Mouse (Mus musculus) kidney, adult 9 months (tissue): ENCODE measurements around the gene Asap3.

Experiments used
- DNase-seq: peaks from one replicate; pipeline ENCODE4 v3.0.0; 2022

Asap3 gene

GRCm38 (mm10) chr4:136206033-136206893 lies at the start of gene Asap3:
Gene Asap3, plus strand, starts transcription at chr4:136206365.
- DNase-seq = peak; percentile 97

GRCm38 (mm10) chr4:136158498-136158897 lies 47.7 kb upstream of the Asap3 start:
- DNase-seq = no peak

GRCm38 (mm10) chr4:136159802-136160397 lies 46.3 kb upstream of the Asap3 start:
- peak; percentile 86 for DNase-seq

GRCm38 (mm10) chr4:136163448-136163847 lies 42.7 kb upstream of the Asap3 start:
- DNase-seq = peak; percentile 90

- DNase-seq = no peak
Measured at GRCm38 (mm10) chr4:136164981-136165380, 41.2 kb upstream of the Asap3 start.

- DNase-seq = no peak
Measured at GRCm38 (mm10) chr4:136167701-136168100, 38.5 kb upstream of the Asap3 start.

GRCm38 (mm10) chr4:136170401-136170800 lies 35.8 kb upstream of the Asap3 start:
- DNase-seq = peak; percentile 61

- DNase-seq = no peak
Measured at GRCm38 (mm10) chr4:136171455-136171854, 34.7 kb upstream of the Asap3 start.

GRCm38 (mm10) chr4:136172011-136172541 lies 34.1 kb upstream of the Asap3 start, which contains the start of gene E2f2:
Gene E2f2, plus strand, starts transcription at chr4:136172394.
- DNase-seq = peak; percentile 71

- peak; percentile 64 for DNase-seq
Measured at GRCm38 (mm10) chr4:136172542-136173209, 33.5 kb upstream of the Asap3 start.

- no peak for DNase-seq
Measured at GRCm38 (mm10) chr4:136173210-136173715, 32.9 kb upstream of the Asap3 start.

- DNase-seq = no peak
Measured at GRCm38 (mm10) chr4:136174216-136175193, 31.7 kb upstream of the Asap3 start.

- no peak for DNase-seq
Measured at GRCm38 (mm10) chr4:136176022-136176552, 30.1 kb upstream of the Asap3 start.

- DNase-seq = no peak
Measured at GRCm38 (mm10) chr4:136177244-136177611, 28.9 kb upstream of the Asap3 start.

- DNase-seq = no peak
Measured at GRCm38 (mm10) chr4:136177612-136178474, 28.3 kb upstream of the Asap3 start.

GRCm38 (mm10) chr4:136178475-136178921 lies 27.7 kb upstream of the Asap3 start:
- DNase-seq = no peak

GRCm38 (mm10) chr4:136179456-136179855 lies 26.7 kb upstream of the Asap3 start:
- DNase-seq = no peak

GRCm38 (mm10) chr4:136179998-136180397 lies 26.2 kb upstream of the Asap3 start:
- peak; percentile 93 for DNase-seq

GRCm38 (mm10) chr4:136180408-136181330 lies 25.5 kb upstream of the Asap3 start:
- DNase-seq = peak; percentile 94
